Mouse (Mus musculus) liver, embryonic 15.5 days (tissue): ENCODE results near the gene Dcdc2b. TPM values are rescaled to one million over a fixed set of nuclear protein-coding genes. Genes with fewer than 3 reads are reported as not detected.

Source experiments
- ATAC-seq: fragments of 200-750 bp; cut with Nextera tagmentation; 2 replicates; pipeline ENCODE4 v1.8.0; 2017; ENCODE audit warnings: moderate number of reproducible peaks, mild to moderate bottlenecking, moderate library complexity; ENCODE audit not compliant: insufficient read depth
- H3K27ac ChIP-seq: fragments of 300-500 bp; sonication (generic); replicated peaks from 2 replicates; pipeline ENCODE4 v1.5.1; 2015; ENCODE audit warnings: mild to moderate bottlenecking, inconsistent platforms
- H3K27me3 ChIP-seq: fragments of 300-500 bp; sonication (generic); 2 replicates; pipeline ENCODE4 v1.6.1; 2015; ENCODE audit warnings: mild to moderate bottlenecking, inconsistent platforms
- H3K36me3 ChIP-seq: fragments of 300-500 bp; sonication (generic); replicated peaks from 2 replicates; pipeline ENCODE4 v1.6.1; 2015; ENCODE audit warnings: moderate library complexity, mild to moderate bottlenecking, inconsistent platforms
- H3K4me1 ChIP-seq: fragments of 300-500 bp; sonication (generic); replicated peaks from 2 replicates; pipeline ENCODE4 v1.6.1; 2015; ENCODE audit warnings: inconsistent platforms
- H3K4me2 ChIP-seq: fragments of 300-500 bp; sonication (generic); 2 replicates; pipeline ENCODE4 v1.6.1; 2015; ENCODE audit warnings: moderate library complexity, mild to moderate bottlenecking, inconsistent platforms
- H3K4me3 ChIP-seq: fragments of 300-500 bp; sonication (generic); replicated peaks from 2 replicates; pipeline ENCODE4 v1.5.1; 2015; ENCODE audit warnings: mild to moderate bottlenecking, inconsistent platforms
- H3K9ac ChIP-seq: fragments of 300-500 bp; sonication (generic); 2 replicates; pipeline ENCODE4 v1.6.1; 2015; ENCODE audit warnings: moderate library complexity, mild to moderate bottlenecking, inconsistent platforms
- H3K9me3 ChIP-seq: fragments of 300-500 bp; sonication (generic); replicated peaks from 2 replicates; pipeline ENCODE4 v1.6.1; 2016; ENCODE audit warnings: inconsistent platforms
- WGBS: fragments of 180-500 bp; shearing (Covaris S2); methylation state at CpG from one replicate; pipeline ENCODE4 v1.1.7; 2015; ENCODE audit warnings: mixed read lengths; ENCODE audit not compliant: insufficient replicate concordance; 5-methylcytosine and 5-hydroxymethylcytosine counted together
- polyA plus RNA-seq: library from polyadenylated mRNA; unstranded; fragments of >200 nt; fragmentation: Nextera tagmentation; extraction: Ambion mirVana; gene quantifications from 2 replicates; pipeline ENCODE4 v1.2.1, GENCODE M21; 2015

Dcdc2b gene
- polyA plus RNA-seq, 1 experiment from 2014 or later = 0.70 TPM

GRCm38 (mm10) chr4:129561184-129561583 lies 52.9 kb downstream of the Dcdc2b start:
- no peaks in the 10 kb centered on the region for H3K36me3 ChIP-seq
- H3K4me1 ChIP-seq = peaks cover 43% of the 10 kb centered on the region
- H3K27ac ChIP-seq = no peak overlapping the region
- WGBS = 50% methylated on average over 5 of the region's 5 CpGs
- no peak for ATAC-seq
- H3K4me3 ChIP-seq = no peak overlapping the region
- H3K27me3 ChIP-seq = peaks cover 8% of the 10 kb centered on the region
- H3K9ac ChIP-seq = no peak overlapping the region
- H3K4me2 ChIP-seq = no peak overlapping the region
- no peaks in the 10 kb centered on the region for H3K9me3 ChIP-seq

Other genes starting within 250 kb of the Dcdc2b start
- 2.3 TPM in 2 replicates for gene Zbtb8a, start 236.1 kb downstream of the Dcdc2b start, polyA plus RNA-seq
- gene Zbtb8b, start 173.4 kb downstream of the Dcdc2b start, polyA plus RNA-seq = 0.79 and 1.2 TPM in 2 replicates
- 71.8 and 82.6 TPM in 2 replicates for gene Bsdc1, start 152.7 kb downstream of the Dcdc2b start, polyA plus RNA-seq
- gene Tssk3, start 123.2 kb downstream of the Dcdc2b start, polyA plus RNA-seq = 0.09 and 0.12 TPM in 2 replicates
- 0.28 and 0.82 TPM in 2 replicates for gene Fam229a, start 123.1 kb downstream of the Dcdc2b start, polyA plus RNA-seq
- gene Marcksl1, start 100.7 kb downstream of the Dcdc2b start, polyA plus RNA-seq = 51.3 and 52.7 TPM in 2 replicates
- gene Hdac1, start 71.5 kb downstream of the Dcdc2b start, polyA plus RNA-seq = 98.9 and 100 TPM in 2 replicates
- 2.4 and 3.3 TPM in 2 replicates for gene Lck, start 40.6 kb downstream of the Dcdc2b start, polyA plus RNA-seq
- gene Fam167b, start 35.7 kb downstream of the Dcdc2b start, polyA plus RNA-seq = 6.7 and 7.2 TPM in 2 replicates
- gene Eif3i, start 13.6 kb downstream of the Dcdc2b start, polyA plus RNA-seq = 156 and 159 TPM in 2 replicates
- gene Tmem234, start 13.6 kb downstream of the Dcdc2b start, polyA plus RNA-seq = 113 and 115 TPM in 2 replicates
- 7.3 and 9.5 TPM in 2 replicates for gene Iqcc, start 4.8 kb upstream of the Dcdc2b start, polyA plus RNA-seq
- gene Ccdc28b, start 9.7 kb upstream of the Dcdc2b start, polyA plus RNA-seq = 10.3 and 12.2 TPM in 2 replicates
- 23.0 and 26.7 TPM in 2 replicates for gene Txlna, start 26.8 kb upstream of the Dcdc2b start, polyA plus RNA-seq
- gene Kpna6, start 58.5 kb upstream of the Dcdc2b start, polyA plus RNA-seq = 6.0 and 6.8 TPM in 2 replicates
- gene Tmem39b, start 82.6 kb upstream of the Dcdc2b start, polyA plus RNA-seq = 2.5 and 3.5 TPM in 2 replicates
- gene Khdrbs1, start 128.0 kb upstream of the Dcdc2b start, polyA plus RNA-seq = 25.7 and 26.1 TPM in 2 replicates
- 140 and 174 TPM in 2 replicates for gene Ptp4a2, start 197.0 kb upstream of the Dcdc2b start, polyA plus RNA-seq